Mouse (Mus musculus): ENCODE measurements around the gene Tcf7l1. TPM values are rescaled to one million over a fixed set of nuclear protein-coding genes. Genes with fewer than 3 reads are reported as not detected.

Tcf7l1 gene
- 13.1 and 23.9 TPM in 2 replicates for polyA plus RNA-seq (2012; rRNA removed)

GRCm38 (mm10) chr6:72788892-72789699, at the start of gene Tcf7l1:
Tcf7l1 (minus strand) TSS chr6:72789254.

GRCm38 (mm10) chr6:72616643-72617288, 172.3 kb downstream of the Tcf7l1 start, which contains the start of gene Tgoln1:
Tgoln1 (minus strand) TSS chr6:72617000.

DNA sequence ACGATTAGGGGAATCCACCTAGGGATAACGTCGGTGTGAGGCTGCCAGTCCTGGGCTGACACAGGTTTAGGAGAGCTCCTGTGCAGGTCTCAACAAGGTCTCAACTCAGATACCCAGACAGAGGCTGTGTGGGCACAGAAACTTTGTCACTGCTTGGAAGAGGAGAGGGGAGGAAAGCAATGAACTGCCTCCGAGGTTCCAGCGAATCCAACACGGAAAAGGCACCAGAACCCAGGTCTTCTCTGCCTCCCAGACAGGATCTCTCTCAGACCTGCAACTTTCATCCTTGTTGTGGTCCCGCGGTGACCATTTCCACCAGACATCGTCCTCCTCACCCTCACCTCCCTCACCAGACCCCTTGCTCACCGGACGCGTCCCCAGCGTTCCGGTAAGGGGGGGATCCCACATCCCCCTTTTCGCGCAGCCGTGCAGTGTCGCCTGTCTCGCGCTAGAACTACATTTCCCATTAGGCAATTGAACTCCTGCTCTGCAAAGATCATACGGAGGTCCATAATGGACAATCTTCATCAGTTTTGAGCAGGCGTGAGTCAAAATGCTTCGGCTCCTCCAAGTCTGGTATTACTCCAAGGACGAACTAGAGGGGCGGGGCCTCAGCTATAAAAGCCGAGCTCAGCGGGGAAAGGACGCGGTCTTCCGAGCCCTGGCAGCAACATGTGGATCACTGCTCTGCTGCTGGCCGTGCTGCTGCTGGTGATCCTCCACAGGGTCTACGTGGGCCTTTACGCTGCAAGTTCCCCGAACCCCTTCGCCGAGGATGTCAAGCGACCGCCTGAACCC, 190.9 kb downstream of the Tcf7l1 start, which contains the start of the genes Elmod3 and Retsat:
Elmod3 (minus strand) TSS at position 458 of the 798 bp plus-strand sequence.
Retsat (plus strand) TSS at position 520 of the 798 bp plus-strand sequence.

Other genes starting within 250 kb of the Tcf7l1 start
- gene Capg, start 244.9 kb downstream of the Tcf7l1 start, polyA plus RNA-seq (2012; rRNA removed) = 5.3 and 10.0 TPM in 2 replicates
- gene Elmod3, start 190.8 kb downstream of the Tcf7l1 start, polyA plus RNA-seq (2012; rRNA removed) = 13.6 and 14.4 TPM in 2 replicates
- gene Retsat, start 190.8 kb downstream of the Tcf7l1 start, polyA plus RNA-seq (2012; rRNA removed) = 3.5 and 4.5 TPM in 2 replicates
- 25.1 and 25.5 TPM in 2 replicates for gene Tgoln1, start 172.3 kb downstream of the Tcf7l1 start, polyA plus RNA-seq (2012; rRNA removed)
- 80.2 and 80.8 TPM in 2 replicates for gene Kcmf1, start 110.7 kb upstream of the Tcf7l1 start, polyA plus RNA-seq (2012; rRNA removed)
- 2,371 and 2,823 TPM in 2 replicates for gene Tmsb10, start 169.5 kb upstream of the Tcf7l1 start, polyA plus RNA-seq (2012; rRNA removed)

Data from central nervous system, embryonic 14 days (tissue).